In the genomic region with DNA sequence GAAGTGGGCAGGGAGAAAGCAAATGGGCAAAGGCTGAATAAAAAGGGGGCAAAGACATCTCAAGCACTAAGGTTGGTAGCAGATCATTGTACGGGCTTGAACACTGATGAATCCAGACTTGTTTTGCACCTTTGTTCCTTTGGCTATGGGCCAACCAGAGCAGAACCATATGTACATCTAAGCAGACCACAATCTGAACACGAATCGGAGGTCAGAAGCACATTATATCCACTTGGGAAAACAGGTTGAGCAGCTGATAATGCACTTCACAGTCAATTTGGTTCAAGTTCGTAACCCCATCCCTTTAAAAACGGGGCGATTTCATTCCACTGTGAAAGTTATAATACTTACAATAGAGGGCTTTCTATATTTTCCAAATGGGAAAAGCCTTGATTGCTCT, we compare ENCODE assay signal across 8 mouse cellular contexts. TPM values are rescaled to one million over a fixed set of nuclear protein-coding genes. Genes with fewer than 3 reads are reported as not detected.
A peak's percentile ranks its signal among the peaks of the same experiment; 100 is the strongest.
DNase-seq lines count a peak whose midpoint lies in the region; ATAC-seq and TF ChIP-seq lines count a peak whose summit lies in the region.

No protein-coding gene starts in this region.

- H3K27ac ChIP-seq in layer of hippocampus, adult 2 months: peak overlapping the region; percentile 98
- peak overlapping the region; percentile 68; the same call in 1 of the 2 replicates for H3K27ac ChIP-seq in forebrain, postnatal 0 days (ENCODE audit: low read depth, low read length)
- peak overlapping the region; percentile 65; the same call in 1 of the 2 replicates for H3K27ac ChIP-seq in kidney, embryonic 14.5 days (ENCODE audit: low read depth, low read length)

- 6% methylated on average over 6 of the region's 6 CpGs for WGBS in forebrain, postnatal 0 days
- 8% methylated on average over 6 of the region's 6 CpGs for WGBS in kidney, embryonic 14.5 days

- TF ChIP-seq POLR2A in brain, embryonic 14.5 days (IDR thresholded peaks at IDR 0.05; ENCODE audit: borderline replicate concordance, extremely low read depth, insufficient read depth, insufficient read length, poor library complexity, severe bottlenecking): no peak

- peaks cover 3% of the 10 kb centered on the region; the same call in 1 of the 2 replicates for H3K4me1 ChIP-seq in forebrain, postnatal 0 days (ENCODE audit: insufficient read depth)
- no peaks in the 10 kb centered on the region for H3K4me1 ChIP-seq in kidney, embryonic 14.5 days (ENCODE audit: control insufficient read depth, insufficient read depth, low read length)

- no peak for ATAC-seq in forebrain, postnatal 0 days
- ATAC-seq in kidney, embryonic 14.5 days (ENCODE audit: low FRiP score, low TSS enrichment): no peak

- H3K36me3 ChIP-seq in forebrain, postnatal 0 days (ENCODE audit: insufficient read depth): no peaks in the 10 kb centered on the region
- no peaks in the 10 kb centered on the region for H3K36me3 ChIP-seq in kidney, embryonic 14.5 days (ENCODE audit: control insufficient read depth, insufficient read depth, low read length)
- H3K36me3 ChIP-seq in splenic B cell, adult 2 months (ENCODE audit: control insufficient read depth, insufficient read depth, low read length, poor library complexity, severe bottlenecking): no peaks in the 10 kb centered on the region

- no peak for TF ChIP-seq CTCF in layer of hippocampus, adult 2 months (conservative IDR thresholded peaks at IDR 0.05)
- no peak for TF ChIP-seq CTCF in brain, embryonic 14.5 days (IDR thresholded peaks at IDR 0.05; ENCODE audit: borderline replicate concordance, extremely low read depth, insufficient read depth, insufficient read length)
- no peak for TF ChIP-seq CTCF in forebrain, postnatal 0 days (IDR thresholded peaks at IDR 0.05; ENCODE audit: low read depth)

- peak overlapping the region; percentile 88 for H3K4me3 ChIP-seq in layer of hippocampus, adult 2 months
- H3K4me3 ChIP-seq in forebrain, postnatal 0 days (ENCODE audit: low read depth, low read length): peak overlapping the region; percentile 94
- peak overlapping the region; percentile 69 for H3K4me3 ChIP-seq in kidney, embryonic 14.5 days (ENCODE audit: low read length)

- DNase-seq in layer of hippocampus, adult 2 months (ENCODE audit: low spot score in 2 of 2): no peak
- no peak for DNase-seq in layer of hippocampus, adult 9-10 months (ENCODE audit: low spot score)
- DNase-seq in brain, embryonic 14.5 days (ENCODE audit: low read depth): peak; percentile 61
- DNase-seq in forebrain, postnatal 0 days: no peak
- DNase-seq in lung, postnatal 10 days: peak; percentile 11
- DNase-seq in splenic B cell, adult 2 months (ENCODE audit: low read depth, low spot score): peak; percentile 28
- DNase-seq in frontal cortex, postnatal 25 days (ENCODE audit: low spot score in 2 of 2): no peak

- H3K9ac ChIP-seq in forebrain, postnatal 0 days: peak overlapping the region; percentile 80; the same call in 1 of the 2 replicates
- H3K9ac ChIP-seq in kidney, embryonic 14.5 days (ENCODE audit: low read depth, low read length): peak overlapping the region; percentile 90

- no peaks in the 10 kb centered on the region for H3K27me3 ChIP-seq in forebrain, postnatal 0 days (ENCODE audit: insufficient read depth, low read length)
- H3K27me3 ChIP-seq in kidney, embryonic 14.5 days (ENCODE audit: control insufficient read depth, insufficient read depth, low read length): no peaks in the 10 kb centered on the region
- H3K27me3 ChIP-seq in splenic B cell, adult 2 months (ENCODE audit: control insufficient read depth, insufficient read depth, low read length, poor library complexity, severe bottlenecking): no peaks in the 10 kb centered on the region

- H3K4me2 ChIP-seq in forebrain, postnatal 0 days (ENCODE audit: low read depth): peak overlapping the region; percentile 82
- H3K4me2 ChIP-seq in kidney, embryonic 14.5 days (replicated peaks; ENCODE audit: low read depth, low read length): peak overlapping the region; percentile 55

- no peaks in the 10 kb centered on the region for H3K9me3 ChIP-seq in forebrain, postnatal 0 days (ENCODE audit: low read length)
- no peaks in the 10 kb centered on the region for H3K9me3 ChIP-seq in kidney, embryonic 14.5 days (ENCODE audit: control insufficient read depth, low read length)

RNA-seq across cellular contexts. Expression of a gene that starts 1.0 kb away (rescaled TPM):
- 10 to 100 TPM; 45.2 to 46.6 TPM for total RNA-seq in layer of hippocampus, adult 2 months (2021)
- polyA plus RNA-seq in brain, embryonic 14.5 days (2012; rRNA removed): 8.9 and 16.6 TPM in 2 replicates
- total RNA-seq in forebrain, postnatal 0 days (2014; rRNA removed): 9.8 and 11.1 TPM in 2 replicates
- polyA plus RNA-seq in forebrain, postnatal 0 days (2015; fragmentation: Nextera tagmentation; extraction: Ambion mirVana): 3.3 and 4.1 TPM in 2 replicates
- polyA plus RNA-seq in kidney, embryonic 14.5 days (2014; fragmentation: Nextera tagmentation; extraction: Ambion mirVana): 12.1 and 12.5 TPM in 2 replicates

RNA-seq across cellular contexts. Expression of a gene that starts 7.7 kb away (rescaled TPM):
- total RNA-seq in layer of hippocampus, adult 2 months (2021): 10 to 100 TPM in 1 of 2 experiments, 1 to 10 TPM in 1; 7.9 to 12.2 TPM
- polyA plus RNA-seq in brain, embryonic 14.5 days (2012; rRNA removed): 9.4 and 16.8 TPM in 2 replicates
- 8.0 and 13.1 TPM in 2 replicates for total RNA-seq in forebrain, postnatal 0 days (2014; rRNA removed)
- 2.1 and 3.7 TPM in 2 replicates for polyA plus RNA-seq in forebrain, postnatal 0 days (2015; fragmentation: Nextera tagmentation; extraction: Ambion mirVana)
- polyA plus RNA-seq in kidney, embryonic 14.5 days (2014; fragmentation: Nextera tagmentation; extraction: Ambion mirVana): 4.0 and 5.5 TPM in 2 replicates

RNA-seq across cellular contexts. Expression of a gene that starts 55.1 kb away (rescaled TPM):
- 10 to 100 TPM; 98.7 to 99.1 TPM for total RNA-seq in layer of hippocampus, adult 2 months (2021)
- 156 and 186 TPM in 2 replicates for polyA plus RNA-seq in brain, embryonic 14.5 days (2012; rRNA removed)
- 84.7 and 109 TPM in 2 replicates for total RNA-seq in forebrain, postnatal 0 days (2014; rRNA removed)
- 84.6 and 94.5 TPM in 2 replicates for polyA plus RNA-seq in forebrain, postnatal 0 days (2015; fragmentation: Nextera tagmentation; extraction: Ambion mirVana)
- 85.3 and 102 TPM in 2 replicates for polyA plus RNA-seq in kidney, embryonic 14.5 days (2014; fragmentation: Nextera tagmentation; extraction: Ambion mirVana)

Comparison
In these comparisons a context has a peak if more than half of its experiments do, and no peak if none do; other contexts are left out.
1. DNase-seq: peak in brain, embryonic 14.5 days (single experiment), lung, postnatal 10 days (single experiment) and splenic B cell, adult 2 months (single experiment); none in layer of hippocampus, adult 2 months (0 of 2), layer of hippocampus, adult 9-10 months (single experiment), forebrain, postnatal 0 days (single experiment) and frontal cortex, postnatal 25 days (0 of 2).
2. Peak in every context shown above with its lines, with median percentiles within 50 percentile points of each other: H3K27ac ChIP-seq and H3K4me3 ChIP-seq.